Mouse (Mus musculus) heart, embryonic 10.5 days (tissue): ENCODE data around the gene Plekhg2. TPM values are rescaled to one million over a fixed set of nuclear protein-coding genes. Genes with fewer than 3 reads are reported as not detected.
A peak's percentile ranks its signal among the peaks of the same experiment; 100 is the strongest.

Experiments
- DNase-seq: peaks from one replicate; pipeline ENCODE4 v3.0.0-alpha.2; 2017; ENCODE audit warnings: low spot score
- H3K27ac ChIP-seq: fragments of 300-500 bp; sonication (generic); 2 replicates; pipeline ENCODE4 v1.5.1; 2016; ENCODE audit warnings: mild to moderate bottlenecking
- H3K27me3 ChIP-seq: fragments of 300-500 bp; sonication (generic); 2 replicates; pipeline ENCODE4 v1.6.1; 2016; ENCODE audit warnings: mild to moderate bottlenecking; ENCODE audit not compliant: poor library complexity, insufficient read depth, severe bottlenecking
- H3K36me3 ChIP-seq: fragments of 300-500 bp; sonication (generic); 2 replicates; pipeline ENCODE4 v1.6.1; 2016; ENCODE audit warnings: mild to moderate bottlenecking, moderate library complexity
- H3K4me1 ChIP-seq: fragments of 300-500 bp; sonication (generic); 2 replicates; pipeline ENCODE4 v1.6.1; 2016; ENCODE audit warnings: mild to moderate bottlenecking
- H3K4me3 ChIP-seq: fragments of 300-500 bp; sonication (generic); 2 replicates; pipeline ENCODE4 v1.5.1; 2016; ENCODE audit warnings: mild to moderate bottlenecking, moderate library complexity
- H3K9me3 ChIP-seq: fragments of 300-500 bp; sonication (generic); 2 replicates; pipeline ENCODE4 v1.6.1; 2016; ENCODE audit warnings: mild to moderate bottlenecking, moderate library complexity
- WGBS: fragments of 180-500 bp; shearing (Covaris S2); methylation state at CpG from one replicate; pipeline ENCODE4 v1.1.7; 2016; 5-methylcytosine and 5-hydroxymethylcytosine counted together
- polyA plus RNA-seq: library from polyadenylated mRNA; unstranded; fragments of >200 nt; fragmentation: Nextera tagmentation; extraction: Ambion mirVana; gene quantifications from 2 replicates; pipeline ENCODE4 v1.2.1, GENCODE M21; 2016

Gene Plekhg2
- polyA plus RNA-seq, 1 experiment from 2014 or later, result 75.1 TPM

DNA sequence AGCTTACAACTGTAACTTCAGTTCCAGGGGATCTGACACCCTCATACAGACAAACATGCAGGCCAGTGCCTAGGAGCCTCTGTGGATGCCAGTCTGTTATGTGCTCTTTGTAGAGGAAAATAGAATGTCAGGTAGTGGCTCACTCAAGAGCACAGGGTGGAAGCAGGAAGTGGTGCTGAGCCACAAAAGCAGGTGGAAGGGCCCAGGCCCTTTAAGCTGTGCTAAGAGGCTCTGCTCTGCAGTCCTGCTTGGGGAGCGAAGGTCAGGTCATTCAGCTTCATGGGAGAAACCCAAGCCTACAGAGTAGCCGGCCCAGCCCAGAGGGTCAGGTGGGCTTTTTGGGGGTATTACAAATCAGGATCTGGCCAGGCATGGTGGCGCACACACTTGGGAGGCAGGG lies 17.2 kb downstream of the Plekhg2 start:
- H3K27ac ChIP-seq, result no peak overlapping the region
- peaks cover 57% of the 10 kb centered on the region for H3K36me3 ChIP-seq
- no peak overlapping the region for H3K4me3 ChIP-seq
- H3K4me1 ChIP-seq, result peaks cover 47% of the 10 kb centered on the region
- 93% methylated on average over 3 of the region's 3 CpGs for WGBS
- no peak for DNase-seq
- no peaks in the 10 kb centered on the region for H3K9me3 ChIP-seq
- no peaks in the 10 kb centered on the region for H3K27me3 ChIP-seq

- Histone ChIP-seq H3K9me3 (no peaks in the 10 kb centered on the region), H3K27ac (no peak overlapping the region), H3K36me3 (peaks cover 51% of the 10 kb centered on the region), H3K4me1 (peaks cover 48% of the 10 kb centered on the region), H3K4me3 (no peak overlapping the region), H3K27me3 (no peaks in the 10 kb centered on the region)
- WGBS, result 92% methylated on average over 3 of the region's 3 CpGs
- no peak for DNase-seq
Observed at GRCm38 (mm10) chr7:28354596-28354995, 17.8 kb downstream of the Plekhg2 start.

- Histone ChIP-seq H3K4me3 (no peak overlapping the region), H3K27me3 (no peaks in the 10 kb centered on the region), H3K4me1 (peaks cover 49% of the 10 kb centered on the region), H3K36me3 (peaks cover 46% of the 10 kb centered on the region), H3K27ac (no peak overlapping the region), H3K9me3 (no peaks in the 10 kb centered on the region)
- DNase-seq, result no peak
- WGBS, result 85% methylated on average over 3 of the region's 3 CpGs
Observed at GRCm38 (mm10) chr7:28354113-28354581, 18.3 kb downstream of the Plekhg2 start.

GRCm38 (mm10) chr7:28353267-28353666 lies 19.1 kb downstream of the Plekhg2 start:
- DNase-seq, result no peak
- Histone ChIP-seq H3K4me1 (peaks cover 40% of the 10 kb centered on the region), H3K27ac (no peak overlapping the region), H3K36me3 (peaks cover 39% of the 10 kb centered on the region), H3K27me3 (no peaks in the 10 kb centered on the region), H3K4me3 (no peak overlapping the region), H3K9me3 (no peaks in the 10 kb centered on the region)
- WGBS, result 94% methylated on average over 2 of the region's 2 CpGs

DNA sequence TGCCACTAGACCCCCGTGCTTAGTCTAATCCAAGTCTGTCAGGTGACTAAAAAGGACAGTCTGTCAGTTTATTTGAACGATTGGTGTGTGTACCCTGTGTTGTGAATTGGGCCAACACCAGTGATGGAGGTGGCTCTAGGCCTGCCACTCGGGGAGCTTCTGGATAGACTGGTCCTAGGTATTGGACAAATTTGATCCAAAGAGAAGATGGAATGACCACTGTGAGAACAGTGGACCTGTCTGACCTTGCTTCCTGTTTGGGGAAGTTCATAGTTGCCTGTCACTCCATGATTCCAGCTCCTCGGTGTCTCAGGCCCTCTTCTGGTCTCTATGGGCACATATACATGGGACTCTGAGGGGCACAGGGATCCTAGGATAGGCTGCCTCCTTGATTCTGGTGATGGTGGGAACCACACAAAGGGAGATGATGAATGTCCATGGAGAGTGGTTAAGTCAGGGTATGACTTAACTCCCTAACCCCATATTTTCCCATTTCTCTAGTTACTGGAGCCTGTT lies 20.7 kb downstream of the Plekhg2 start:
- Histone ChIP-seq H3K4me1 (peaks cover 25% of the 10 kb centered on the region), H3K9me3 (no peaks in the 10 kb centered on the region), H3K36me3 (peaks cover 39% of the 10 kb centered on the region), H3K27ac (peak overlapping the region; percentile 97), H3K4me3 (peak overlapping the region; percentile 89), H3K27me3 (no peaks in the 10 kb centered on the region)
- 42% methylated on average over 4 of the region's 4 CpGs for WGBS
- DNase-seq, result no peak

DNA sequence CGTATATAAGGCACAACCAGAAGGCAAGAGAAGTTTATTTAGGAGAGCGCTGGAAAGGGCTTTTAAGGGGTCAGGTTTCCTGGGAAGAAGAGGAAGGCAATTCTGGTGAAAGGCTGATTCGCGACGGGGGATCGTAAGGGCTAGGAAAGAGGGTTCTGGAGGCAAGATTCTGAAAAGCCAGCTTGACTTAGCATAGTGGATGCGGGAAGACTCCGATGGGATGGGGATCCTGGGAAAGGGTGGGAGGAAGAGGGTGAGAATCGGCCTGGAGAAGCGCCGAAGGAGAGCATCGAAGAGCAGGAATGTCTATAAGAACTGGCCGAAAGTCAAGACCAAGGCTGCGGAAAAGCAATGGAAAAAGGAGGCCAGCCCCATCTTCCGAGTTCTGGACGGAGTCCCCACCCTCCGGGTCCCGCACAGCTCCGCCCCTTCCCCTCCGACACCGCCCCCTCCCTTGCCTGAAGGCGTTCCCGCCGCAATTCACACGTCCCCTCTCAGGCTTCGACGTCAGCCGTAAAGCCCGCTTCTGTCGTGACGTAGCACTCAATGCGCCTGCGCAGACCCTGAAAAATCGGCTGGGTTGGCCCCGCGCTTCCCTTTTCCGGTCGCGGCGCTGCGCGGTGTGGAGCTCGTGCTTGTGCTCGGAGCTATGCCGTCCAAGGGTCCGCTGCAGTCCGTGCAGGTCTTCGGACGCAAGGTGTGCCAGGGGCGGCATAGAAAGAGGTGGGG lies 22.1 kb downstream of the Plekhg2 start, which contains the start of gene Rps16:
Rps16 (plus strand) TSS at position 498 of the 729 bp plus-strand sequence.
- H3K27ac ChIP-seq, result peak within 1 kb of the TSS; percentile 97
- H3K4me3 ChIP-seq, result peak within 1 kb of the TSS; percentile 89
- peak; percentile 99 for DNase-seq
- H3K9me3 ChIP-seq, result no peaks in the 10 kb centered on the region
- H3K4me1 ChIP-seq, result peaks cover 18% of the 10 kb centered on the region
- under 1% methylated on average over 50 of the region's 50 CpGs for whole genome bisulfite sequencing
- H3K36me3 ChIP-seq, result peaks cover 38% of the 10 kb centered on the region
- no peaks in the 10 kb centered on the region for H3K27me3 ChIP-seq

- no peak overlapping the region for H3K4me3 ChIP-seq
- no peak for DNase-seq
- H3K4me1 ChIP-seq, result peaks cover 18% of the 10 kb centered on the region
- H3K9me3 ChIP-seq, result no peaks in the 10 kb centered on the region
- H3K27ac ChIP-seq, result no peak overlapping the region
- 81% methylated on average over 7 of the region's 7 CpGs for WGBS
- H3K36me3 ChIP-seq, result peaks cover 22% of the 10 kb centered on the region
- H3K27me3 ChIP-seq, result no peaks in the 10 kb centered on the region
Observed at GRCm38 (mm10) chr7:28348601-28349000, 23.8 kb downstream of the Plekhg2 start.

DNA sequence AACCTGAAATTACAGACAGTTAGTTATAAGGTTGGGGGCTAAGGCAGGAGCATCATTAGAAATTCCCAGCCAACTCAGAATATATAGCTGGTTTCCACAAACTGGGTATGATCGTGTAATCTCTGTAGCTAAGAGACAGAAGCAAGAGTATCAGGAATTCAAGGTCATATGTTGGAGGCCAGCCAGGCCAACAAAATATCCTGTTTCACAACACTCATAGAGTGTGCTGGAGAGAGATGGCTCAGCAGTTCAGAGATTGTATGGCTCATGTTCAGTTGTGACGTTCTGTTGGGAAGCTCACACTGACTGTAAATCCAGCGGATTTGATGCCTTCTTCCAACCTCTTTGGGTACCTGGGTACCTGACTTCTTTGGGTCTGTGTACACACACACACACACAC lies 24.7 kb downstream of the Plekhg2 start:
- WGBS, result 84% methylated on average over 3 of the region's 3 CpGs
- H3K27me3 ChIP-seq, result no peaks in the 10 kb centered on the region
- peaks cover 18% of the 10 kb centered on the region for H3K4me1 ChIP-seq
- H3K9me3 ChIP-seq, result no peaks in the 10 kb centered on the region
- no peak overlapping the region for H3K27ac ChIP-seq
- H3K36me3 ChIP-seq, result peaks cover 14% of the 10 kb centered on the region
- H3K4me3 ChIP-seq, result no peak overlapping the region
- DNase-seq, result no peak

DNA sequence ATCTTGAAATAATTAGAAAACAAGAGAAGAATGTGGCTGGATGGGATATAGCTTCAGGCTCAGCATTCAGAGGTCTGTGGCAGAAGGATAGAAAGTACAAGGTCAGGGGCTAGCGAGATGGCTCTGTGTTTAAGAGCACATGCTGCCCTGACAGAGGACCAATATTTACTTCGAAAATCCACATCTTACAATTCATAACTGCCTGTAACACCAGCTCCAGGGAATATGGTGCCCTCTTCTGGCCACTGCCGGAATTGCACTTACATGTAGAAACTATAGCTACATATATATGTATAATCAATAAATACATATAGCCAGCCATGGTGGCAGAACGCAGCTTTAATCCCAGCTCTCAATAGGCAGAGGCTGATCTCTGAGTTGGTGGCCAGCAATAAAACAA lies 27.8 kb downstream of the Plekhg2 start:
- 10% methylated on average over 4 of the region's 4 CpGs for WGBS
- no peak overlapping the region for H3K27ac ChIP-seq
- DNase-seq, result no peak
- H3K4me3 ChIP-seq, result no peak overlapping the region
- no peaks in the 10 kb centered on the region for H3K27me3 ChIP-seq
- H3K4me1 ChIP-seq, result peaks cover 9% of the 10 kb centered on the region
- H3K36me3 ChIP-seq, result no peaks in the 10 kb centered on the region
- H3K9me3 ChIP-seq, result no peaks in the 10 kb centered on the region

GRCm38 (mm10) chr7:28341381-28341780 lies 31.0 kb downstream of the Plekhg2 start:
- H3K9me3 ChIP-seq, result no peaks in the 10 kb centered on the region
- H3K27me3 ChIP-seq, result no peaks in the 10 kb centered on the region
- 45% methylated on average over 7 of the region's 7 CpGs for WGBS
- H3K27ac ChIP-seq, result peak overlapping the region; percentile 19; the same call in 1 of the 2 replicates
- peaks cover 19% of the 10 kb centered on the region for H3K4me1 ChIP-seq
- no peaks in the 10 kb centered on the region for H3K36me3 ChIP-seq
- H3K4me3 ChIP-seq, result no peak overlapping the region
- DNase-seq, result no peak

GRCm38 (mm10) chr7:28339213-28339917 lies 33.0 kb downstream of the Plekhg2 start:
- peaks cover 25% of the 10 kb centered on the region for H3K4me1 ChIP-seq
- no peaks in the 10 kb centered on the region for H3K9me3 ChIP-seq
- peak overlapping the region; percentile 84 for H3K4me3 ChIP-seq
- H3K36me3 ChIP-seq, result peaks cover 12% of the 10 kb centered on the region; the same call in 1 of the 2 replicates
- DNase-seq, result no peak
- 76% methylated on average over 19 of the region's 19 CpGs for WGBS
- H3K27me3 ChIP-seq, result no peaks in the 10 kb centered on the region
- H3K27ac ChIP-seq, result peak overlapping the region; percentile 95

GRCm38 (mm10) chr7:28338108-28338998 lies 34.0 kb downstream of the Plekhg2 start, which contains the start of gene Supt5:
Gene Supt5, minus strand, starts transcription at chr7:28338746.
- peak; percentile 98 for DNase-seq
- Histone ChIP-seq H3K27ac (peak within 1 kb of the TSS; percentile 95), H3K9me3 (no peaks in the 10 kb centered on the region), H3K4me3 (peak within 1 kb of the TSS; percentile 84), H3K36me3 (peaks cover 17% of the 10 kb centered on the region), H3K4me1 (peaks cover 25% of the 10 kb centered on the region), H3K27me3 (no peaks in the 10 kb centered on the region)
- under 1% methylated on average over 77 of the region's 77 CpGs for WGBS
